Mouse (Mus musculus): ENCODE data around the gene Isoc2b. TPM values are rescaled to one million over a fixed set of nuclear protein-coding genes. Genes with fewer than 3 reads are reported as not detected.

Isoc2b gene
- total and polyA plus RNA-seq, 2 experiments from 2014 or later = 4.5 to 20.0 TPM

DNA sequence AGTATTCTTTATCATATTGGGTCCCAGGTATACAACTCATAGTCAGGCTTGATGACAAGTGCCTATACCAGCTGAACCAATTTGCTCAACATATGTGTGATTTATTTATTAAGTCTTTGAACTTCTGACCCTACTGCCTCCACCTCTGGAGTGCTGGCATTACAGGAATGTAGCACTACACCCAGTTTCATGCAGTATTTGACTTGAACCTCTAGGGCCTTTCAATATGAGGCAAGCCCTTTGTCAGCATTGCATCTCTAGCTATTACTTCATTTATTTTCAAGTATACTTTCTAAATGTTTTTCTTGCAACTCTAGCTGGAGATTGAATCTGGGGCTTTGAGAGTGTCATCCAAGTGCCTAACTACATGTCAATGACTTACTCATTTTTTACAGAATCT, 67.8 kb downstream of the Isoc2b start:
- H3K4me3 ChIP-seq (ENCODE audit: low read depth, low read length) = no peak overlapping the region
- peaks cover 26% of the 10 kb centered on the region for H3K36me3 ChIP-seq (replicated peaks; ENCODE audit: control insufficient read depth, insufficient read depth, low read length)
- H3K27me3 ChIP-seq (ENCODE audit: control insufficient read depth, insufficient read depth, low read length) = no peaks in the 10 kb centered on the region
- TF ChIP-seq EP300 (IDR thresholded peaks at IDR 0.05; ENCODE audit: low read depth) = no peak
- no peak for TF ChIP-seq CTCF (IDR thresholded peaks at IDR 0.05; ENCODE audit: low read depth)
- H3K4me2 ChIP-seq (ENCODE audit: low read depth, low read length) = no peak overlapping the region
- H3K9me3 ChIP-seq (replicated peaks; ENCODE audit: control insufficient read depth, low read length) = no peaks in the 10 kb centered on the region
- ATAC-seq (ENCODE audit: insufficient read depth, low read depth) = no peak
- no peaks in the 10 kb centered on the region for H3K4me1 ChIP-seq (ENCODE audit: control insufficient read depth, insufficient read depth)
- DNase-seq (ENCODE audit: low spot score) = no peak
- H3K27ac ChIP-seq (ENCODE audit: low read depth) = no peak overlapping the region
- no peak overlapping the region for H3K9ac ChIP-seq (replicated peaks; ENCODE audit: low read depth, low read length)

DNA sequence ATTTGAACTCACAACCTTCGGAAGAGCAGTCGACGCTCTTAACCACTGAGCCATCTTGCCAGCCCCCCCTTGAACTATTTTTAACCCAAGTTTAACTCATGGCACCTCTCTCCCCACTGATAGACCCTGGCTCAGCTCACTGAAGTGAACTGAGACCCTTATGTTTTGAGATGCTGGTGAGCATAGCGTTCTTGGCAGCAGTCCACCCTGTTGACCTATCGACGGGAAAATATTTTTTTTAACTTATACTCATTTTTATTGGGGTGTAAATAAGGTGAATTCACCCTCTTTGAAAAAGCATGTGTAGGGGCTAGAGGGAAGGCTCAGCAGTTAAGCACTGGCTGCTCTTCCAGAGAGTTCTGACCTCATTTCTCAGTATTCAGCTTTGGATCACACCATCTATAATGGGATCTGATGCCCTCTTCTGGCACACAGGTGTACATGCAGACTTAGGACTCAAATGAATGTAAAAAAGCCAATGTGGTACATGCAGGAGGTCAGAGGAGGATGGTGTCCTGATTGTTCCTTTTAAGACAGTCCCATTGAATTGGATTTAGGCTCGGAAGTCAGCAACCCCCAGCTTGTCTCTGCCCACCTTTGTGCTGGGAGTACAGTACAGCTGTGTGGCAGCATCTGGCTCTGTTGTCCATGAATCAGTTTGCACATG, 74.2 kb downstream of the Isoc2b start:
- Histone ChIP-seq H3K27me3 (ENCODE audit: control insufficient read depth, insufficient read depth, low read length) (no peaks in the 10 kb centered on the region), H3K9me3 (replicated peaks; ENCODE audit: control insufficient read depth, low read length) (no peaks in the 10 kb centered on the region), H3K9ac (replicated peaks; ENCODE audit: low read depth, low read length) (no peak overlapping the region), H3K4me2 (ENCODE audit: low read depth, low read length) (no peak overlapping the region), H3K27ac (ENCODE audit: low read depth) (0 out of 2 replicates have a peak overlapping the region, but pooled peaks have one; percentile 13), H3K4me1 (ENCODE audit: control insufficient read depth, insufficient read depth) (no peaks in the 10 kb centered on the region), H3K4me3 (ENCODE audit: low read depth, low read length) (no peak overlapping the region), H3K36me3 (replicated peaks; ENCODE audit: control insufficient read depth, insufficient read depth, low read length) (peaks cover 33% of the 10 kb centered on the region)
- ATAC-seq (ENCODE audit: insufficient read depth, low read depth) (no peak), DNase-seq (ENCODE audit: low spot score) (peak; percentile 66)
- 64% methylated on average over 7 of the region's 7 CpGs for WGBS
- no peak for TF ChIP-seq EP300 (IDR thresholded peaks at IDR 0.05; ENCODE audit: low read depth)
- peak; percentile 75 for TF ChIP-seq CTCF (IDR thresholded peaks at IDR 0.05; ENCODE audit: low read depth)

Other genes with a start within 250 kb of the Isoc2b start
Only the 30 nearest of the 33 such genes appear.
- gene Hspbp1, start 185.2 kb downstream of the Isoc2b start, total RNA-seq (2014; rRNA removed; ENCODE audit: low replicate concordance) = 138 and 156 TPM in 2 replicates
- gene Hspbp1, start 185.2 kb downstream of the Isoc2b start, polyA plus RNA-seq (2015; fragmentation: Nextera tagmentation; extraction: Ambion mirVana) = 69.8 and 72.9 TPM in 2 replicates
- gene Brsk1, start 179.7 kb downstream of the Isoc2b start, total RNA-seq (2014; rRNA removed; ENCODE audit: low replicate concordance) = 7.1 and 10.9 TPM in 2 replicates
- gene Brsk1, start 179.7 kb downstream of the Isoc2b start, polyA plus RNA-seq (2015; fragmentation: Nextera tagmentation; extraction: Ambion mirVana) = 0.22 and 0.36 TPM in 2 replicates
- 0.23 TPM in 1 of 2 replicates, not detected in the other for gene Tmem150b, start 145.0 kb downstream of the Isoc2b start, total RNA-seq (2014; rRNA removed; ENCODE audit: low replicate concordance)
- gene Tmem150b, start 145.0 kb downstream of the Isoc2b start, polyA plus RNA-seq (2015; fragmentation: Nextera tagmentation; extraction: Ambion mirVana) = not detected in 2 replicates
- gene Kmt5c, start 130.1 kb downstream of the Isoc2b start, total RNA-seq (2014; rRNA removed; ENCODE audit: low replicate concordance) = 59.1 and 62.9 TPM in 2 replicates
- gene Kmt5c, start 130.1 kb downstream of the Isoc2b start, polyA plus RNA-seq (2015; fragmentation: Nextera tagmentation; extraction: Ambion mirVana) = 38.3 and 42.9 TPM in 2 replicates
- gene Cox6b2, start 117.2 kb downstream of the Isoc2b start, total RNA-seq (2014; rRNA removed; ENCODE audit: low replicate concordance) = 20.8 TPM in 1 of 2 replicates, not detected in the other
- gene Cox6b2, start 117.2 kb downstream of the Isoc2b start, polyA plus RNA-seq (2015; fragmentation: Nextera tagmentation; extraction: Ambion mirVana) = 27.1 and 27.8 TPM in 2 replicates
- gene Fam71e2, start 99.0 kb downstream of the Isoc2b start, total RNA-seq (2014; rRNA removed; ENCODE audit: low replicate concordance) = not detected in 2 replicates
- not detected in 2 replicates for gene Fam71e2, start 99.0 kb downstream of the Isoc2b start, polyA plus RNA-seq (2015; fragmentation: Nextera tagmentation; extraction: Ambion mirVana)
- not detected in 2 replicates for gene Il11, start 87.4 kb downstream of the Isoc2b start, total RNA-seq (2014; rRNA removed; ENCODE audit: low replicate concordance)
- gene Il11, start 87.4 kb downstream of the Isoc2b start, polyA plus RNA-seq (2015; fragmentation: Nextera tagmentation; extraction: Ambion mirVana) = not detected in 2 replicates
- not detected in 2 replicates for gene Tmem190, start 87.3 kb downstream of the Isoc2b start, total RNA-seq (2014; rRNA removed; ENCODE audit: low replicate concordance)
- not detected in 2 replicates for gene Tmem190, start 87.3 kb downstream of the Isoc2b start, polyA plus RNA-seq (2015; fragmentation: Nextera tagmentation; extraction: Ambion mirVana)
- gene Tmem238, start 80.6 kb downstream of the Isoc2b start, total RNA-seq (2014; rRNA removed; ENCODE audit: low replicate concordance) = 2.2 and 21.0 TPM in 2 replicates
- gene Tmem238, start 80.6 kb downstream of the Isoc2b start, polyA plus RNA-seq (2015; fragmentation: Nextera tagmentation; extraction: Ambion mirVana) = 8.0 and 8.6 TPM in 2 replicates
- 141 and 173 TPM in 2 replicates for gene Rpl28, start 77.4 kb downstream of the Isoc2b start, total RNA-seq (2014; rRNA removed; ENCODE audit: low replicate concordance)
- 259 and 269 TPM in 2 replicates for gene Rpl28, start 77.4 kb downstream of the Isoc2b start, polyA plus RNA-seq (2015; fragmentation: Nextera tagmentation; extraction: Ambion mirVana)
- gene Ube2s, start 57.7 kb downstream of the Isoc2b start, total RNA-seq (2014; rRNA removed; ENCODE audit: low replicate concordance) = 440 and 486 TPM in 2 replicates
- gene Ube2s, start 57.7 kb downstream of the Isoc2b start, polyA plus RNA-seq (2015; fragmentation: Nextera tagmentation; extraction: Ambion mirVana) = 156 and 174 TPM in 2 replicates
- gene Shisa7, start 25.6 kb downstream of the Isoc2b start, total RNA-seq (2014; rRNA removed; ENCODE audit: low replicate concordance) = 0.23 TPM in 1 of 2 replicates, not detected in the other
- not detected in 2 replicates for gene Shisa7, start 25.6 kb downstream of the Isoc2b start, polyA plus RNA-seq (2015; fragmentation: Nextera tagmentation; extraction: Ambion mirVana)
- 15.2 and 25.6 TPM in 2 replicates for gene Isoc2a, start 6.9 kb upstream of the Isoc2b start, total RNA-seq (2014; rRNA removed; ENCODE audit: low replicate concordance)
- gene Isoc2a, start 6.9 kb upstream of the Isoc2b start, polyA plus RNA-seq (2015; fragmentation: Nextera tagmentation; extraction: Ambion mirVana) = 1.4 and 1.6 TPM in 2 replicates
- gene Gm36210, start 36.3 kb upstream of the Isoc2b start, total RNA-seq (2014; rRNA removed; ENCODE audit: low replicate concordance) = 0.88 TPM in 1 of 2 replicates, not detected in the other
- gene Gm36210, start 36.3 kb upstream of the Isoc2b start, polyA plus RNA-seq (2015; fragmentation: Nextera tagmentation; extraction: Ambion mirVana) = 0.08 and 0.12 TPM in 2 replicates
- 8.9 and 13.1 TPM in 2 replicates for gene Zfp628, start 45.0 kb upstream of the Isoc2b start, total RNA-seq (2014; rRNA removed; ENCODE audit: low replicate concordance)
- 1.7 and 1.9 TPM in 2 replicates for gene Zfp628, start 45.0 kb upstream of the Isoc2b start, polyA plus RNA-seq (2015; fragmentation: Nextera tagmentation; extraction: Ambion mirVana)
- gene Nat14, start 51.8 kb upstream of the Isoc2b start, total RNA-seq (2014; rRNA removed; ENCODE audit: low replicate concordance) = 2.0 and 4.2 TPM in 2 replicates
- 2.8 and 3.6 TPM in 2 replicates for gene Nat14, start 51.8 kb upstream of the Isoc2b start, polyA plus RNA-seq (2015; fragmentation: Nextera tagmentation; extraction: Ambion mirVana)
- 3.5 and 5.0 TPM in 2 replicates for gene Ssc5d, start 55.5 kb upstream of the Isoc2b start, total RNA-seq (2014; rRNA removed; ENCODE audit: low replicate concordance)
- gene Ssc5d, start 55.5 kb upstream of the Isoc2b start, polyA plus RNA-seq (2015; fragmentation: Nextera tagmentation; extraction: Ambion mirVana) = 1.1 and 1.2 TPM in 2 replicates
- 16.4 and 19.9 TPM in 2 replicates for gene Sbk2, start 94.1 kb upstream of the Isoc2b start, total RNA-seq (2014; rRNA removed; ENCODE audit: low replicate concordance)
- gene Sbk2, start 94.1 kb upstream of the Isoc2b start, polyA plus RNA-seq (2015; fragmentation: Nextera tagmentation; extraction: Ambion mirVana) = 22.0 and 24.3 TPM in 2 replicates
- gene Sbk3, start 100.9 kb upstream of the Isoc2b start, total RNA-seq (2014; rRNA removed; ENCODE audit: low replicate concordance) = 3.2 and 3.9 TPM in 2 replicates
- 2.7 and 4.1 TPM in 2 replicates for gene Sbk3, start 100.9 kb upstream of the Isoc2b start, polyA plus RNA-seq (2015; fragmentation: Nextera tagmentation; extraction: Ambion mirVana)
- 8.3 and 15.0 TPM in 2 replicates for gene Zfp579, start 125.9 kb upstream of the Isoc2b start, total RNA-seq (2014; rRNA removed; ENCODE audit: low replicate concordance)
- 25.4 and 30.6 TPM in 2 replicates for gene Zfp579, start 125.9 kb upstream of the Isoc2b start, polyA plus RNA-seq (2015; fragmentation: Nextera tagmentation; extraction: Ambion mirVana)
- 11.0 and 15.6 TPM in 2 replicates for gene Zfp524, start 144.2 kb upstream of the Isoc2b start, total RNA-seq (2014; rRNA removed; ENCODE audit: low replicate concordance)
- 12.5 and 15.1 TPM in 2 replicates for gene Zfp524, start 144.2 kb upstream of the Isoc2b start, polyA plus RNA-seq (2015; fragmentation: Nextera tagmentation; extraction: Ambion mirVana)
- gene Fiz1, start 144.4 kb upstream of the Isoc2b start, total RNA-seq (2014; rRNA removed; ENCODE audit: low replicate concordance) = 37.2 and 56.9 TPM in 2 replicates
- 14.4 and 14.7 TPM in 2 replicates for gene Fiz1, start 144.4 kb upstream of the Isoc2b start, polyA plus RNA-seq (2015; fragmentation: Nextera tagmentation; extraction: Ambion mirVana)
- gene Gm44973, start 145.2 kb upstream of the Isoc2b start, total RNA-seq (2014; rRNA removed; ENCODE audit: low replicate concordance) = not detected in 2 replicates
- 0.75 and 1.1 TPM in 2 replicates for gene Gm44973, start 145.2 kb upstream of the Isoc2b start, polyA plus RNA-seq (2015; fragmentation: Nextera tagmentation; extraction: Ambion mirVana)
- gene Zfp865, start 150.1 kb upstream of the Isoc2b start, total RNA-seq (2014; rRNA removed; ENCODE audit: low replicate concordance) = 17.6 and 24.9 TPM in 2 replicates
- gene Zfp865, start 150.1 kb upstream of the Isoc2b start, polyA plus RNA-seq (2015; fragmentation: Nextera tagmentation; extraction: Ambion mirVana) = 1.8 and 2.0 TPM in 2 replicates
- gene Ccdc106, start 150.3 kb upstream of the Isoc2b start, total RNA-seq (2014; rRNA removed; ENCODE audit: low replicate concordance) = 1.0 and 2.8 TPM in 2 replicates
- 0.33 and 0.85 TPM in 2 replicates for gene Ccdc106, start 150.3 kb upstream of the Isoc2b start, polyA plus RNA-seq (2015; fragmentation: Nextera tagmentation; extraction: Ambion mirVana)
- gene 4632433K11Rik, start 163.9 kb upstream of the Isoc2b start, total RNA-seq (2014; rRNA removed; ENCODE audit: low replicate concordance) = 0.99 TPM in 1 of 2 replicates, not detected in the other
- gene 4632433K11Rik, start 163.9 kb upstream of the Isoc2b start, polyA plus RNA-seq (2015; fragmentation: Nextera tagmentation; extraction: Ambion mirVana) = not detected in 2 replicates
- 7.2 and 8.3 TPM in 2 replicates for gene Zfp784, start 168.2 kb upstream of the Isoc2b start, total RNA-seq (2014; rRNA removed; ENCODE audit: low replicate concordance)
- gene Zfp784, start 168.2 kb upstream of the Isoc2b start, polyA plus RNA-seq (2015; fragmentation: Nextera tagmentation; extraction: Ambion mirVana) = 8.0 and 8.2 TPM in 2 replicates
- gene Zfp580, start 181.3 kb upstream of the Isoc2b start, total RNA-seq (2014; rRNA removed; ENCODE audit: low replicate concordance) = 15.0 TPM in 1 of 2 replicates, not detected in the other
- gene Zfp580, start 181.3 kb upstream of the Isoc2b start, polyA plus RNA-seq (2015; fragmentation: Nextera tagmentation; extraction: Ambion mirVana) = 14.7 and 16.6 TPM in 2 replicates
- 95.2 and 99.1 TPM in 2 replicates for gene U2af2, start 191.9 kb upstream of the Isoc2b start, total RNA-seq (2014; rRNA removed; ENCODE audit: low replicate concordance)
- 38.0 and 39.3 TPM in 2 replicates for gene U2af2, start 191.9 kb upstream of the Isoc2b start, polyA plus RNA-seq (2015; fragmentation: Nextera tagmentation; extraction: Ambion mirVana)
- 208 and 236 TPM in 2 replicates for gene Epn1, start 210.0 kb upstream of the Isoc2b start, total RNA-seq (2014; rRNA removed; ENCODE audit: low replicate concordance)
- 53.0 and 56.4 TPM in 2 replicates for gene Epn1, start 210.0 kb upstream of the Isoc2b start, polyA plus RNA-seq (2015; fragmentation: Nextera tagmentation; extraction: Ambion mirVana)